17 mouse cellular contexts compared by ENCODE assay signal in the genomic region with DNA sequence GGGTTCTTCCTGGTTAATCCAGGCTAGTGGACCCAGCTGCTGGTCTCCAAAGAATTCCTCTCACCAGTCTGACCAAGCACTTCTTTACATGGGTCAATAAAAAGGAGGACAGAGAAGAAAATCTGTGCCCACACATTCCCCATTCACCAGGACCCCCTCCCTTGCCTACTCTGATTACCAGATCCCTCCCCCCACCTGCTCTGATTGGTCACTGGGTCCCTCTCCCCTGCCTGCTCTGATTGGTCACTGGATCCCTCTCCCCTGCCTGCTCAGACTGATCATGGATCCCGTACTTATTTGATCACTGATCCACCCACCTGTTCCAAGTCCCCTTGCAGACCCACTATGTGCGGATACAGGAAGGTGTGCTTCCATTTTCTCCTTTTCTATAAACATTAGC. TPM values are rescaled to one million over a fixed set of nuclear protein-coding genes. Genes with fewer than 3 reads are reported as not detected.
A peak's percentile ranks its signal among the peaks of the same experiment; 100 is the strongest.
DNase-seq lines count a peak whose midpoint lies in the region; ATAC-seq and TF ChIP-seq lines count a peak whose summit lies in the region.
"Had no signal": no experiment of that assay in that cellular context is flagged by ENCODE, and none has a peak within 500 bp of the region (broad histone marks: within the 10 kb centered on the region; RNA-seq: fewer than 3 reads in every experiment).

No protein-coding gene starts in this region.

- peaks cover 5% of the 10 kb centered on the region; the same call in 1 of the 2 replicates for H3K27me3 ChIP-seq in kidney, embryonic 15.5 days
- H3K27me3 ChIP-seq in stomach, embryonic 14.5 days (ENCODE audit: control insufficient read depth, insufficient read depth, low read length): no peaks in the 10 kb centered on the region
- no peaks in the 10 kb centered on the region for H3K27me3 ChIP-seq in stomach, postnatal 0 days (ENCODE audit: control insufficient read depth, insufficient read depth, low read length)
- no peaks in the 10 kb centered on the region for H3K27me3 ChIP-seq in limb, embryonic 13.5 days
- H3K27me3 ChIP-seq: embryonic facial prominence, embryonic 12.5 days; forebrain, embryonic 15.5 days; heart, embryonic 12.5 days had no signal

- no peak for TF ChIP-seq CTCF in stomach, postnatal 0 days (IDR thresholded peaks at IDR 0.05; ENCODE audit: low read depth)

- TF ChIP-seq EP300 in stomach, postnatal 0 days (optimal IDR thresholded peaks at IDR 0.05): no peak

- peak overlapping the region; percentile 11; the same call in 1 of the 2 replicates for H3K27ac ChIP-seq in kidney, embryonic 15.5 days
- peak overlapping the region; percentile 49; the same call in 1 of the 2 replicates for H3K27ac ChIP-seq in stomach, embryonic 14.5 days (ENCODE audit: low read length)
- no peak overlapping the region for H3K27ac ChIP-seq in stomach, postnatal 0 days (replicated peaks)
- no peak overlapping the region for H3K27ac ChIP-seq in limb, embryonic 13.5 days
- H3K27ac ChIP-seq: embryonic facial prominence, embryonic 12.5 days; forebrain, embryonic 15.5 days had no signal

- no peak overlapping the region for H3K9ac ChIP-seq in kidney, embryonic 15.5 days
- no peak overlapping the region for H3K9ac ChIP-seq in stomach, embryonic 14.5 days (replicated peaks; ENCODE audit: low read depth, low read length)
- H3K9ac ChIP-seq in stomach, postnatal 0 days (ENCODE audit: low read length): no peak overlapping the region
- H3K9ac ChIP-seq in limb, embryonic 13.5 days: no peak overlapping the region
- H3K9ac ChIP-seq: embryonic facial prominence, embryonic 12.5 days; forebrain, embryonic 15.5 days; heart, embryonic 12.5 days had no signal

- no peak overlapping the region for H3K4me2 ChIP-seq in kidney, embryonic 15.5 days
- H3K4me2 ChIP-seq in stomach, embryonic 14.5 days (replicated peaks; ENCODE audit: low read depth, low read length): no peak overlapping the region
- H3K4me2 ChIP-seq in stomach, postnatal 0 days (replicated peaks; ENCODE audit: low read depth): no peak overlapping the region
- no peak overlapping the region for H3K4me2 ChIP-seq in limb, embryonic 13.5 days (replicated peaks)
- H3K4me2 ChIP-seq: embryonic facial prominence, embryonic 12.5 days; forebrain, embryonic 15.5 days; heart, embryonic 12.5 days had no signal

- H3K4me3 ChIP-seq in kidney, embryonic 15.5 days (replicated peaks): no peak overlapping the region
- no peak overlapping the region for H3K4me3 ChIP-seq in stomach, embryonic 14.5 days (ENCODE audit: low read depth, low read length)
- H3K4me3 ChIP-seq in stomach, postnatal 0 days (ENCODE audit: low read depth, low read length): no peak overlapping the region
- no peak overlapping the region for H3K4me3 ChIP-seq in limb, embryonic 13.5 days
- H3K4me3 ChIP-seq: embryonic facial prominence, embryonic 12.5 days; forebrain, embryonic 15.5 days; heart, embryonic 12.5 days had no signal

- WGBS in kidney, embryonic 15.5 days: 43% methylated on average over 2 of the region's 2 CpGs
- 55% methylated on average over 2 of the region's 2 CpGs for WGBS in stomach, embryonic 14.5 days
- 50% methylated on average over 2 of the region's 2 CpGs for WGBS in stomach, postnatal 0 days
- 49% methylated on average over 2 of the region's 2 CpGs for WGBS in limb, embryonic 13.5 days

- no peak for DNase-seq in kidney, postnatal 36 days
- no peak for DNase-seq in stomach, postnatal 0 days (ENCODE audit: low spot score)
- no peak for DNase-seq in urinary bladder, adult 2 months (ENCODE audit: low spot score)
- DNase-seq: cerebellum, adult 18-20 months; gastrocnemius, postnatal 10 days; kidney, adult 2 months; layer of hippocampus, adult 9-11 months; liver had no signal

- no peaks in the 10 kb centered on the region for H3K36me3 ChIP-seq in kidney, embryonic 15.5 days
- no peaks in the 10 kb centered on the region for H3K36me3 ChIP-seq in stomach, embryonic 14.5 days (ENCODE audit: control insufficient read depth, insufficient read depth, low read length)
- H3K36me3 ChIP-seq in stomach, postnatal 0 days (ENCODE audit: control insufficient read depth, insufficient read depth, low read length): no peaks in the 10 kb centered on the region
- H3K36me3 ChIP-seq in limb, embryonic 13.5 days: no peaks in the 10 kb centered on the region
- H3K36me3 ChIP-seq: embryonic facial prominence, embryonic 12.5 days; forebrain, embryonic 15.5 days; heart, embryonic 12.5 days had no signal

- H3K4me1 ChIP-seq in kidney, embryonic 15.5 days: peaks cover 25% of the 10 kb centered on the region
- H3K4me1 ChIP-seq in stomach, embryonic 14.5 days (ENCODE audit: control insufficient read depth, insufficient read depth, low read length): peaks cover 15% of the 10 kb centered on the region
- H3K4me1 ChIP-seq in stomach, postnatal 0 days (replicated peaks; ENCODE audit: control insufficient read depth, insufficient read depth): no peaks in the 10 kb centered on the region
- peaks cover 29% of the 10 kb centered on the region for H3K4me1 ChIP-seq in limb, embryonic 13.5 days
- H3K4me1 ChIP-seq: forebrain, embryonic 15.5 days had no signal

- no peaks in the 10 kb centered on the region for H3K9me3 ChIP-seq in kidney, embryonic 15.5 days (replicated peaks)
- H3K9me3 ChIP-seq in stomach, embryonic 14.5 days (ENCODE audit: control insufficient read depth, low read depth, low read length): no peaks in the 10 kb centered on the region
- H3K9me3 ChIP-seq in stomach, postnatal 0 days (ENCODE audit: control insufficient read depth, low read length): no peaks in the 10 kb centered on the region
- H3K9me3 ChIP-seq in limb, embryonic 13.5 days: no peaks in the 10 kb centered on the region
- H3K9me3 ChIP-seq: embryonic facial prominence, embryonic 12.5 days; forebrain, embryonic 15.5 days; heart, embryonic 12.5 days had no signal

- ATAC-seq in kidney, embryonic 15.5 days (replicated peaks; ENCODE audit: low FRiP score): peak; percentile 69; the same call in 1 of the 2 replicates
- no peak for ATAC-seq in stomach, embryonic 14.5 days (ENCODE audit: insufficient number of reproducible peaks, insufficient read depth, low FRiP score, low read depth)
- ATAC-seq in stomach, postnatal 0 days (ENCODE audit: low FRiP score, low TSS enrichment): no peak
- ATAC-seq in limb, embryonic 13.5 days (ENCODE audit: low FRiP score, low read depth): 0 out of 2 replicates have a peak, but pooled peaks have one; percentile 46
- no peak for ATAC-seq in megakaryocyte, adult 5-6 weeks (ENCODE audit: poor library complexity, severe bottlenecking)
- ATAC-seq: activated CD4-positive, CD25-positive, alpha-beta regulatory T cell, adult 4 months; forebrain, embryonic 15.5 days had no signal

RNA-seq across cellular contexts. Expression of a gene that starts 17.4 kb away (rescaled TPM):
- 18.1 and 18.8 TPM in 2 replicates for polyA plus RNA-seq in kidney, embryonic 15.5 days (2015; fragmentation: Nextera tagmentation; extraction: Ambion mirVana)
- polyA plus RNA-seq in stomach, embryonic 14.5 days (2014; fragmentation: Nextera tagmentation; extraction: Ambion mirVana): 3.3 and 3.8 TPM in 2 replicates
- polyA plus RNA-seq in stomach, postnatal 0 days (2015; fragmentation: Nextera tagmentation; extraction: Ambion mirVana): 0.99 and 1.0 TPM in 2 replicates
- 4.5 and 4.8 TPM in 2 replicates for polyA plus RNA-seq in limb, embryonic 13.5 days (2015; fragmentation: Nextera tagmentation; extraction: Ambion mirVana)
- total RNA-seq in megakaryocyte, adult 5-6 weeks (2015): not detected in 2 replicates
- total RNA-seq in megakaryocyte, adult 5-6 weeks (2017): not detected in 2 replicates
- polyA plus RNA-seq in urinary bladder, adult 2 months (2012; rRNA removed): 0.01 TPM in 1 of 2 replicates, not detected in the other
- total RNA-seq: gastrocnemius, postnatal 10 days; hematopoietic stem cell, adult 5-6 weeks had no signal
- polyA plus RNA-seq: activated CD4-positive, CD25-positive, alpha-beta regulatory T cell, adult 4 months had no signal

Comparison
In these comparisons a context has a peak if more than half of its experiments do, and no peak if none do; other contexts are left out.
1. H3K27ac ChIP-seq: peak in kidney, embryonic 15.5 days (single experiment) and stomach, embryonic 14.5 days (single experiment); none in stomach, postnatal 0 days (single experiment) and limb, embryonic 13.5 days (single experiment).
2. ATAC-seq: peak in kidney, embryonic 15.5 days (single experiment) and limb, embryonic 13.5 days (single experiment); none in stomach, embryonic 14.5 days (single experiment), stomach, postnatal 0 days (single experiment) and megakaryocyte, adult 5-6 weeks (single experiment).